Mouse (Mus musculus): ENCODE results near the gene Slc38a9.

DNA sequence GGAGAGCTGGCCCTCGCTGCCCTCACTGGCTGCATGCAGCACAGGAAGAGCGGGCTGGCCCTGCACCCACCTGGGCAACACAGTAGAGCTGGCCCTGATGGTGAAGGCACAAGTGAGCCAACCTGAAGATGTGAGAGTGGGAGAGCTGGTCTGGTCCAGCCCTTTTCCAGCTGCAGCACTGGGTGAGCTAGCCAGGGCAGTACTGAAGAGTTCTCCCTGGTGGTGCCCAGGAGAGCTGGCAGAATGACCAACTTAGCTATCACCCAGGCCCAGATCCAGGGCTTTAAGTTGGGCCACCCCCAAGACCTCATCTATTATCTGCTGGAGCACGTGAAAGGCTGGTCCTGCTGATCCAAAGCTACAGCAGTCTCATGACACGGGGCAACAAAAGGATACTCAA is 21.4 kb upstream of the Slc38a9 start:
- no peak for TF ChIP-seq POLR2AphosphoS2 (IDR thresholded peaks at IDR 0.05; ENCODE audit: low read length)
- TF ChIP-seq USF2 (IDR thresholded peaks at IDR 0.05; ENCODE audit: borderline replicate concordance in 1 of 2, insufficient read depth in 1 of 2, low read depth in 1 of 2, low read length in 2 of 2), result no peak

All from MEL (cell line).